Mouse (Mus musculus) left cerebral cortex, postnatal 36 days (tissue): ENCODE measurements around the gene Gm17268. TPM values are rescaled to one million over a fixed set of nuclear protein-coding genes. Genes with fewer than 3 reads are reported as not detected.

Source experiments
- DNase-seq, 2 experiments: peaks; one replicate each; pipeline ENCODE4 v3.0.0; 2021 to 2022; ENCODE audit warnings: low spot score in 2 of 2, mixed read lengths in 1 of 2
- intact Hi-C: fragments of 180-260 bp; cut with DNase I; formaldehyde crosslinking; loops from one replicate; pipeline ENCODE4 v1.15.1; 2025
- total RNA-seq, 2 experiments: library from RNA; stranded (reverse); gene quantifications; 2 replicates each; pipeline ENCODE4 v1.2.3; 2021

Gm17268 gene
- total RNA-seq: not detected

- intact Hi-C loops: no loop called here
- no peak for DNase-seq
Observed at GRCm38 (mm10) chr11:82038535-82038934, at the start of gene Gm17268. TSS of gene Gm17268 (minus strand) at chr11:82038562.

- intact Hi-C loops: loop anchor here (5.0 kb wide), 1 partner anchor 82 kb away; no protein-coding TSS in a partner anchor
- DNase-seq: no peak
Observed at GRCm38 (mm10) chr11:82084360-82084759, 46.0 kb upstream of the Gm17268 start.

GRCm38 (mm10) chr11:82080865-82081264 is 42.5 kb upstream of the Gm17268 start:
- intact Hi-C loops: loop anchor here (5.0 kb wide), 1 partner anchor 79 kb away; no protein-coding TSS in a partner anchor
- DNase-seq: no peak

DNA sequence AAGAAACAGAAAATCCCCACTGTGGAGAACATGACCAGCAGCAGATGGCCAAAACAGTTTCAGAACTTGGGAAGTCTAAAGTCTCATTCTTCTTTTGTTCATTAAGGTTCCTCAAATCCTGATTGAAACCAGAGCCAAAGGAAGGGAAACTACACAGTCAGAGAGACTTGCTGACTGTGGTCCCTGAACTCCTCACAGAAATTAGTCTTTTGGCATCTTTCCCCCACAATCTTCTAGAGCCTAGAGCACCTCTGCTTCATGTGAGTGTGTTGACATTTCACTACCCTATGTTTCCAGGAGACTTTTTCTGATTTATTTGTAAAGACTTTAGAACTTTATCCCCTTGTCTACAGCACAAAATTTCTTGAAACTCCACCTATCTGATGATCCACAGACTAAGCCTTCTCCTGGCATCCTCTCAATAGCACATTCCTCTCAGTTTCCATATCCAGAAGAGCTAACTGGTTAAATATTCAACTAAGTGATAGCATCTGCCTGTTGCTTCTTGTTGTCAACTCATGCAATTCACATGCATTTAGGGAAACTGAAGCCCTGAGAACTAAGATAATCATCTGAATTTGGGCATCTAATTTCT is 39.9 kb upstream of the Gm17268 start:
- DNase-seq: no peak
- intact Hi-C loops: no loop called here

DNA sequence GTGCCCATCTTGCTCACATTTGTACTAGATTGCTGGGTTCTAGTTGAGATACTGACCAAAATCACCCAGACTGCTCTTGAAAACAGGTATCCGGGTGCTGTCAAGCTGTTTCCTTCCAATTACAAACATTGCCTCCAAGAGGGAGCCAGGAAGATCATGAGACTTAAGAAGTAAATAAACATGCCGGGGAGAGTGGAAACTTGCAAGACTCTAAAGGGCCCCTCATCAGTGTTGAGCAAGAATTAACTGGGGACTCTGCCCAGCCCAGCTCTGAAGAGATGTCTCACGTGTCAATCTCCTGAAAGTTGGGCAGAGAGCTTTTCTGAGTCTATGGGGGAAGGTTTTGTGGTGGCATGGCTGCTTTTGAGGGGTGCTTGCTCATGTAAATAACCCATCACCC is 38.7 kb upstream of the Gm17268 start:
- no peak for DNase-seq
- intact Hi-C loops: no loop called here

DNA sequence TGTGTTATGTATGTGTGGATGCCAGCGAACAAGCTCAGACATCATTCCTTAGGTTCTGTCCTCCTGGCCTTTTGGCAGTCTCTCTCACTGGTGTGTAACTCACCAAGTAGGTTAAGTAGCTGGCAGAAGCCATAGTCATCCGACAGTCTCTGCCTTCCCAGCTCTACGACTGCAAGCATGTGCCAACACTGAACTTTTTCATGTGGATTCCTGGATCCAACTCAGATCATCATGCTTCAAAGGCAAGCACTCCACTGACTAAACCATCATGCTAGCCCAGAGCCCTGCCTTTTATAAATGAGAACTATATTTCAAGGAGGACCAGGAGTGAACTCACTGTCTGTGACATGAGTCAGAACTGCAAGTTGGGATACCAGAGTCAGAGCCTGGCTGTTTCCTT is 35.3 kb upstream of the Gm17268 start:
- intact Hi-C loops: no loop called here
- no peak for DNase-seq

- DNase-seq: no peak
- intact Hi-C loops: no loop called here
Observed at GRCm38 (mm10) chr11:82072984-82073383, 34.6 kb upstream of the Gm17268 start.

DNA sequence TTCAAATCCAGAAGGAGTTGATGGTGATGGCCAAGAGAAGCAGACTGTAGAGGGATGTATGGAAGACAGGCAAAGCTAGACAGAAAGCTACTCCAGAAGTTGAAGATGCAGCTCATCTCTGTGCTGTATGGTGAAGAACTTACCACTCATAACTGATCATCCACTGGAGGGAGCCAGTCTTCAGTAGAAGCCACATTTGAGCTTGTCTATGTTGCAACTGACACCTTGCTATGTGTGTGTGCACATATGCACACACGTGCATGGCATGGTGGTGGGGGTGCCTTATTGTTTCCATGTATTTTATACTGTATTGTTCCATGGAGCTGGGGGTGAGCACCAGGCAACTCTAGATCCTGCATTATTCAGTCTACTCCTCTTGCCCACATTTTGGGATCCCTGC is 34.0 kb upstream of the Gm17268 start:
- DNase-seq: no peak
- intact Hi-C loops: no loop called here

GRCm38 (mm10) chr11:82071076-82071475 is 32.7 kb upstream of the Gm17268 start:
- DNase-seq: no peak
- intact Hi-C loops: no loop called here

- no peak for DNase-seq
- intact Hi-C loops: no loop called here
Observed at GRCm38 (mm10) chr11:82066953-82067571, 28.7 kb upstream of the Gm17268 start.

DNA sequence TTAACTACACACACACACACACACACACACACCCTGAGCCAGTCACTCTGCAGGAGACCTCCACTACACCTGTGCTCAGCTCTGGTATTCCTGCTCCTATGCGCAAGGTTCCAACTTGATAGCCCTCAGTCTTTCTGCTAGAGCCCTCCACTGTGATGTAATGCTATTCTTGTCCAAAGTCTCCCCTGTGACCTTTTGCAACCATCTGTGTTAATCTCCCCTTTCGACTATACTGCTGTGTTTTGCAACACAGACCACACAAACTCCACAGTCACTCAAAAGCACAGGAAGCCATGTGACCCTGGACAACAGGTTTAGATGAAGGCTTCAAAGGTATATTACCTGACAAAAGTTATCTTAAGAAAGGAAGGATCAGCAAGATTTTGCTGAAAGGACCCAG is 25.1 kb upstream of the Gm17268 start:
- intact Hi-C loops: no loop called here
- no peak for DNase-seq

GRCm38 (mm10) chr11:82062226-82062625 is 23.9 kb upstream of the Gm17268 start:
- intact Hi-C loops: no loop called here
- DNase-seq: no peak

GRCm38 (mm10) chr11:82057646-82058045 is 19.3 kb upstream of the Gm17268 start, which contains the start of gene Ccl11:
TSS of gene Ccl11 (plus strand) at chr11:82057823.
- peak; percentile 21 to 35 for DNase-seq
- intact Hi-C loops: no loop called here

DNA sequence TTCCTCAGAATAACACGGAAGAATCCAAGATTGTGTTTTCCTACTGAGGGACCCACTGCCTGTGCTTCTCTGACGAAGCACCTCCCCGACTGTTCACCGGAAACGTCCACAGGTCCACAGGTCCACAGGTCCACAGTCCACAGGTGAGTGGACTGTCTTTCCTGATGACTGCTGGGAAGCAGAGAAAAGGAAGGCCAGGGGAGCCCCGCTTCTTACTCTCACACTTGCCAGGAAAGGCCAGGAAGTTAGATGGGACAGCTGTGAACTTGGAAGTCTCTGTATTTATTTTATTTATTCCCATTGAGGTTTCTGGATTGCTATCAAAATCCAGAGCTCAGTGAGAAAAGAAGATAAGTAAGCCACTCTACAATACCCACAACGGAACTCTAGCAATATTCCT is 15.5 kb upstream of the Gm17268 start:
- no peak for DNase-seq
- intact Hi-C loops: no loop called here

DNA sequence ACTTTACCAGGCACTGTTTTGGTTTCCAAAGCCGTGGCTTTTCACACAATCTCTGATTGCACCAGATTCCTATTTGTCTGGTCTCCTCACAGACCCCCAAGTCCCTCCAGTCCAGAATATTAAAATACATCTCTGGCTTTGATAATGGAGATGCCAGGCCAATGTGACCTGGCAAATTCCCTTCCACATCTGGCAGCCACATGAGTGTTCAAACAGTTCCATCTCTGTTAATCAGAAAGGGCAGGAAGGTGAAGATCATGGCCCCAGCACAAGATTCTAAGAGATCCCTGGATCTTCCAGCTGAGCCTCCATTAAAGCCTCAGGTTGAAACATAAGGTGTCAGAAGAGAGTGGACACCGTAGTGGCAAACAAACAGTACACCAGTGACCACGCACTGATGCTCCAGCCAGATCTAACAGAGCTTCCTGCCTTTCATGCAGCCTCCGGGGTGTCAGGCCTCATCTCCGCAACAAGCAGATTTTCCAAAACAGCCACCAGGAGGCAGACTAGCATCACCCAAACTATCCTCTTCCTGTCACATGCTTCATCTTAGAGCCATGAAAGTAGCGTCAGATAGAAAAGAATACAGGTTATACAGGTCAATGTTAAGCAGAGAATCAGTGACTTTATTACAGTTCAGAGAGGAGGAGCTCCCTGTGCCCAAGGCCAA is 9.5 kb upstream of the Gm17268 start:
- intact Hi-C loops: loop anchor here (5.0 kb wide), 2 partner anchors 51 to 129 kb away; no protein-coding TSS in a partner anchor
- peak in 1 of 2 experiments; percentile 20 for DNase-seq

DNA sequence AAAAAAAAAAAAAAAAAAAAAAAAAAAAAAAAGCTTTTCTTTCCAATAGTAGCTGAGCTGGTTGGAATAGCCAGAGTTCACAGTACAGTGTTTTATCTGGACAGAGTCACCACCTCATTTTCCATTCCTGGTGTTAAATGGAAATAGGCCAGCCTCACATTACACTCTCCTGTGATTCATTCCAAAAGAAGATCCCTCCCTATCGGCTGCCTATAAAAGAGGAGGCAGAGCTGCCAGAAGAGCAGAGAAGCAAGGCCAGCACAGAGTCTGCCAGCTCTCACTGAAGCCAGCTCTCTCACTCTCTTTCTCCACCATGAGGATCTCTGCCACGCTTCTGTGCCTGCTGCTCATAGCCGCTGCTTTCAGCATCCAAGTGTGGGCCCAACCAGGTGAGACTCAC is 7.1 kb upstream of the Gm17268 start, which contains the start of gene Ccl7:
Ccl7 (plus strand) TSS at position 242 of the 400 bp plus-strand sequence.
- peak in 1 of 2 experiments; percentile 11 for DNase-seq
- intact Hi-C loops: loop anchor here (5.0 kb wide), 2 partner anchors 48 to 132 kb away; no protein-coding TSS in a partner anchor

DNA sequence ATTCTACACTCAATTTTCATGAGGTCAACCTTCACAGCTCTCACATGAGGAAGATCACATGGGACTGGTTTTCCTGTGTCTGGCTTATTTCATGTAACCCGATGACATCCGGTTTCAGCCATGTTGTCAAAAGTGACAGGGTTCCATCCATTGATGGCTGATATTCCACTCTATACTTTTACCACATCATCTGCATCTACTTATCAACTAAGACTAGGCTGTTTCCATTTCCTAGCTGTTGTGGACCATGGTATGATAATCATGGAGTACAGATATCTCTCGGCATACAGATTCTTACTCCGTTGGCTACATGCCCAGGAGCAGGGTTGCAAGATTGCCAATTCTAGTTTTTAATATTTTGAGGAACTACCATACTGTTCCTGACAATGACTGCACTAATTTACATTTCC is 3.3 kb upstream of the Gm17268 start:
- intact Hi-C loops: no loop called here
- no peak for DNase-seq

GRCm38 (mm10) chr11:82039132-82039660 is 834 bp upstream of the Gm17268 start:
- intact Hi-C loops: no loop called here
- DNase-seq: no peak

GRCm38 (mm10) chr11:82035857-82036256 is 2.5 kb downstream of the Gm17268 start:
- no peak for DNase-seq
- intact Hi-C loops: no loop called here

- intact Hi-C loops: no loop called here
- DNase-seq: peak; percentile 24 to 29
Observed at GRCm38 (mm10) chr11:82035356-82035755, 3.0 kb downstream of the Gm17268 start, which contains the start of gene Ccl2. TSS of gene Ccl2 (plus strand) at chr11:82035571.
